Mouse (Mus musculus): ENCODE measurements around the gene Psma6. TPM values are rescaled to one million over a fixed set of nuclear protein-coding genes. Genes with fewer than 3 reads are reported as not detected.
"Not testable (repeated sequence)": the region's sequence is repeated elsewhere in the genome, so short reads cannot be mapped to it uniquely, and the experiment has no call there.

The Psma6 gene
- total RNA-seq, 2 experiments from 2014 or later: 140 to 155 TPM

DNA sequence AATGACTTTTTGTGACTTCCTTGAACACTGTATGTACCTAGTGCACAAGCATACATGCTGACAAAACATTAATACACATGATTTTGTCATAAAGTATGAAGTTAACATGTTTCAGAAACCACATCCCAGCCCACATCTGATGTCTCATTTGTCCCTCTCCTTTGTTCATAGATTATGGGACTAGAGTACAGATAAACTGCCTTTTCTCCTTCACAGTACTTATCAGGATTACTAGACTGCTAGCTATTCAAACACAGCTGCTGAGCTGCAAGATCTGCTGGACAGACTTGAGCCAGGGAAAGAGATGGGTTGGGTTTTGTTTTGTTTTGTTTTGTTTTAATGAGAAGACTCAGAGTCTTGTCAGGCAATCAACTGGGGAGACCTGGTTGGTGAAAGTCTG, 8.1 kb downstream of the Psma6 start:
- DNase-seq: no peak

DNA sequence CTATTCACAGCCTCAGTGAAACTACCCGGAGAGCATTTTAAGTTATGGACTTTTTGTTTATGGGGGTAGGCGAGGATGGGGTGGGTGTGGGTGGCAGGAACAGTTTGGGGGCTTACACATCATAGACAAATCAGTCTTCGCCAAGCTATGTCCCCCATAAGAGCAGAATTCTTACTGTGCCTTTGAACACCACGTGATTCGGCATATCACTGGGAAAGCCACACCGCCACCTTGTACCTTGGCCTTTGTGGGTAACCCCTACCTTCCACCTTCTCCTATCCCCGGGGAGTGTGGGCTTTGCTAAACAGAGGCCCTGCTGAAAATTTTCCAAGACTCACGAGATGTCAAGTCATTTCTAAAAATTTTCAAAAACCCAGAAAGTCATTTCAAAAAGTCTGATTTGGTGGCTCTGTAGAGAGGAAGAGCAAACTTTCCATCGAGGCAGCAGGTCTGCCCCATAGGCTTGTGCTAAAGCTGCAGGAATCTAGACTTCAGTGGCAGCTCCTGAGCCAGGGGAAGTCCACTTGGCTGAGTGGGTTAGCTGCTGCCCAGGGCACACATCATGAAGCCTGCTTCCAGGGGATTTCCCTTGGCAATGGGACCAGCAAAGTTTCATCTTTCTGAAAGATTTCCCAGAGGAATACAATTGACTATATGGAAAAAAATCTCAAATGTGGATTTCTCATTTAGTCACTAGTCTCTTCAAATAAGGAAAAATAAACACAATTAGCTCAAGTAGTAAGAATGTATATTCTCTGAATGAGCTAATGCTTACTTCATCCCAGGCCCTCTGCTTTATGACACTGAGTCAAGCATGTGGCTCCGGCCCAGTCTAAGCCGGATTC, 8.9 kb downstream of the Psma6 start:
- no peak for DNase-seq

DNA sequence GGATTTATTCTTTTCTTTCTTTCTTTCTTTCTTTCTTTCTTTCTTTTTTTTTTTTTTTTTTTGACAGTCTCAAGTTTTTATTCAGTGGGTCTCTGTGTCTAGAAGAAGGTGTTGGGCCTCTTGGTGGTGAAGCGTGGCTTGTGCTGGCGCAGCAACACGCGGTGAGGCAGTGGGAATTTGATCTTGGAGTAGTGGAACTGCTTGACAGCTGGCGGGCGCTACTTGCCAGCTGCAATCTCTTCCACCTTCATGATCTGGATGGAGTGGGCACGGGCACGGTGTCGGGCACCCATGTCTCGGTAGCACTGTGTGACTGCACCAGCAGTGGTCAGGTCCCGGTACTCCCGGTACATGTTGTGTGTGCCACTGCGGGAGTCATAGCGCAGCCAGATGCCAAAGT, 11.6 kb downstream of the Psma6 start:
- DNase-seq: not testable (repeated sequence)

DNA sequence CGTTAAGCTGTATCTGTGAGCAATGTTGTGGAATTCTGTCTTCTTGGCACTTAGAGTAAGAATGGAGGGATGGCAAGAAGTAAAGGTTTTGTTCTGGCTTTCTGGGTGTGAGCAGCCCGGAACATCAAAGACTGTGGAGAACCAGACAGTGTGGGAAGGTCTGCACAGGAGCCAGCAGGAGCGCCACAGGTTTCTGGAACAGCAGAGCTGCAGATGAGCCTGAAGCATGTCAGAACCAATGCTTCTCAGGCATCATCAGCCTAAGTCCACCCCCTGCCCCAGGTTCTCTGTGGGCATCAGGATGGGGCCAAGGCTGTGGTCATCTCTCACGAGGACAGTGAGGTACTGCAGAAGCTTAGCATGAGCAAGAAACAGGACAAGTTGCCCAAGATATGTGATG, 12.5 kb downstream of the Psma6 start:
- DNase-seq: no peak

DNA sequence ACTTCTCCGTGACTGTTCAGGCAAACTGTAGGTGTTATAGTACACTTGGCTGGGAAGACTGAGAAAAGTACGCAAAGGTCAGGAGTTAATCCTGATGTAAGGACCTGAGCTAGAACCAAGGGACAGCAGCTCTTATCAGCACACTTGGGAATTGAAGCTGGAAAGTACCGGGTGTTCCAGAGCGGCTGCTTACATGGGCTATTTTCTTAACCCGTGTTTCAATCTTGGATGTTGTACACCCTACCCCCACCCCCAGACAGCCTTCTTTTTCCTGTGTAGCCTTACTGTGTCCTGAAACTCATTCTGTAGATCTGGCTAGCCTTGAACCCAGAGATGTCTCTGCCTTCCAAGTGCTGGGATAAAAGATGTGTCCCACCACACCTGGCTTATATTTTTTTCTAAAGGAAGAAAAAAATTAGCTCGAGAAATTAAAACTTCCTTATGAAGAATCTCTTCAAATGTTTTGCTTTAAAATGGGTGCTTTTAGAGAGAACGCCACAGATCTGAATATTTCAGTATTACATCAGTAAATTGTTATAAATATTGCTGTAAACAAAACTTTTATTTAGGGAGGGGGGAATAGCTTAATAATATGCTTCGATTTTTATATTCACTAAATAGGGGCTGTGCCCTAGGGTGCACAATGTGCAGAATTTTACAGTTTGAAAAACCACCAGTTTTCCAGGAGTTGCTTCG, 13.7 kb downstream of the Psma6 start:
- DNase-seq: no peak

DNA sequence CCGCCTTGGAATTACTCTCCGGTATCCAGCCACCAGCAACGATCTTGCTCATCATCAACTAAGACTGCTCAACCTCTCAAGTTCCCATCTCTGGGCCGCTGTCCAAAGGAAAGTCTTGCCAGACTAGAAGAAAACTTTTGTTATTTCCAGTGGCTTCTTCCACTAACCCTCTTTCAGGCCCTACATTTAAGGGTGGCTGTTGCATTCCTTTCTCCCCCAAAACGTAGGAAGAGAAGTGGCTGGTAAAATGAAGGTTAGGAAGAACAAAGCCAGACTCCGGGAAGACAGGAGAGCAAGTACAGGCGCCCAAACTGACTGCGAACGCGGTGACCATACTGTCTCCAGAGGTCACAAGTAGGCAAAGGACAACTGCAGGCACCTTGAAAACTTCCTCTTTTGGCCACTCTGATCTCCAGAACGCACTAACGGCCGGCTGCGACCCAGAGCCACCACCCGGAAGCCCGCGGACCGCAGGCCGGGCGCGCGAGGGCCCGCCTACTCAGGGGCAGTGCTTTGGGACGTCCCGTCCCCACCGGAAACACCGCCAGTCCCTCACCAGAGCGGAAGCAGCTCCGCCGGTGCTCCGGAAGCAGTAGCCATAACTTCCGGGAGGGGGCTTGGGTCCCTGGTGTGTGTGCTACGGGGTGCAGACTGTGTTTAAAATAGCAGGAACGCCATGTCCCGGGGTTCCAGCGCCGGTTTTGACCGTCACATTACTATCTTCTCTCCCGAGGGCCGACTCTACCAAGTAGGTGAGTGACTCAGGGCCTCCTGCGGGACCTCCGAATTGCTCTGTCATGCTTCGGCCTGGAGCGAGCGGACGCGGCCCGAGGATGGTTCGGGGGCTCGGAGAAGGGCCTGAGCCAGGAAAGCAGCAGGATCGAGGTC, 14.5 kb downstream of the Psma6 start:
- DNase-seq: peak; percentile 92

DNA sequence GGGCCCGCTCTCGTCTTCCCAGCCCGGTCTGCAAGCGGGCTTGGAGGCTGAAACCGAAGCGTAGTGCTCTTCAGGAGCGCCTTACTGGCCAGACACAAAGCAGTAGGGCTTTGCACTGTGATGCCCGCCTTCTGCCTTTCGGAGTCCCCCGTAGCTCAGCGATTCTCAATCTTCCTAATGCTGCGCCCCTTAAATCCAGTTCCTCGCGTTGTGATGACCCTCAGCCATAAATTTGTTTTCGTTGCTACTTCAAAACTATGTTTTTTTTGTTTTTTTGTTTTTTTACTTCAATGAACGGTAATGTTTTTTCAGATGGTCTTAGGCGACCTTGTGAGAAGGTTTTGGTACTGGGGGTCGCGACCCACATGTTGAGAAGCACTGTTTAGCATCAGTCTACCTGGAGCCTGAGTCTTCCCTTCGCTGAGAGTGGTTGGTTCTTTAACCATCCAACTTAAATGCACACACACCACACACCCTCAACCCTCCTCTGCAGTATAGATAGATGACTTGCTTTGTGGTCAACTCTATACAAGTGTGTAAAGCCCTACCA, 15.2 kb downstream of the Psma6 start:
- no peak for DNase-seq

DNA sequence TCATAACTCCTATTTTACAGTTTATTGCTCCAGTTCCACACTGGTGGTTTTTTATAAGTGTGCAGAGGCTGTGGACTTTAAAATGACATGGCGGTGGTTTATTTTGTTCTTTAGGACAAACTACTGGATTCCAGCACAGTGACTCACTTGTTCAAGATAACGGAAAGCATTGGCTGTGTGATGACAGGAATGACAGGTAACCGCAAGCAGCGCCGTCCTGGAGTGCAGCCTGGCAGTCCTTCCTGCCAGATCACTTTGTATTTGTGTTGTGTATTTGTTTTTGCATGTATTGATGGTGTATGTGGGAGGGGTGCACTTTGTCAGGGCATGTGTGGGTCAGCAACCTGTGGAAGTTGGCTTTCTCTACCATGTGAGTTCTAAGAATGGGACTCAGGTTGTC, 23.9 kb downstream of the Psma6 start:
- no peak for DNase-seq

DNA sequence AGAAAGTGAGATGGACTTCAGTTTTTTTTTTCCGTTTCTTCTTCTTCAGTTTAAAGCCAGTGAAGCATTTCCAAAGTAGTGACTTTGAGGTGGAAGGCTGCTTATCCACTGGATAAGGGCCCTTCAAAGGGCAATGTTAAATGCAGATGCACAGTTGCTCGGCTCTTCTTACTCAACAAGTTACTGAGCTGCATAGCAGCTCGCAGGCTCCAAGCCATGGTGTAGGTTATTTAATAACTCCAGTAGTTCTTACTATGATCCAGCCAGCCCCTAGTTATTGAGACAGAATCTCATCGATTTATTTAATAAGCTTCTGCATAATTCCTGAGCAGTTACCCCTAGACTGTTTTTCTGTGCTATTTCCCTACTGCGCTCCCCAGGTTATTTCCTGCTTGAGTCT, 31.2 kb downstream of the Psma6 start:
- no peak for DNase-seq

DNA sequence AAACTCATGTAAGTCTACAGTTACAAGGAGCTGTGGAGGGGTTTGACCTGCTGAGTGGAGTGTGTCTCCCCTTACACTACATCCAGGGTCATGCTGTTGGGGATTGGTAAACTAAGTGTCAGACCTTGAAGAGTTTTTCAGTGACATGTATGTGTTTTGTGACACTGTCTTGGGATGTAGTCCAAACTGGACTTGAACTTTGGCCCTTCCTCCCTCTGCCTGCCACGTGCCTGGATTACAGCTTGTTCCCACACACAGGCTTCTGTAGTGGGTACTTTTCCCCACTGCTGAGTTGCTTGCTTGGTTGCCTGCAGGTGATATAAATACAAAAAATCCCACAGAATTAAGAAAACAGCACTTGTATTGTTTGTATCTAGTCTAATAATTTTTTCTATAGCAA, 31.7 kb downstream of the Psma6 start:
- DNase-seq: no peak

DNA sequence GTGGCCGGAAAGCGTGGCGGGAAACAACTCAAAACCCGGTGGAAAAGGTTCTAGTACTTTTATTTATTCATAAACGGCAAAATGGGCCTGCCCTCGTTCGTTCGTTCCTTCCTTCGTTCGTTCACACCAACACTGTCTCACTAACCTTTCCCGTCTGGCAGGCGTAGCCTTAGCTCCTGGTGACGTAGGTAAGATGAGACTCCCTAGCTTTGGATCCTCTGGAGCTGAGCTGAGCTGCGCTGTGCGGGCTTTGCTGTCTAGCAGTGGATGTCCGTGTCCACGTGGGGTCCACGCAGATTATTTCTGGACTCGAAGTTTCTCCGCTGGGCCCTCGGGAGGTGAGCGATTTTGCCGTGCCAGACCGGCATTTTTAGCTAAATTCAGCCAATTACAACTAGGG, 36.2 kb downstream of the Psma6 start:
- no peak for DNase-seq

DNA sequence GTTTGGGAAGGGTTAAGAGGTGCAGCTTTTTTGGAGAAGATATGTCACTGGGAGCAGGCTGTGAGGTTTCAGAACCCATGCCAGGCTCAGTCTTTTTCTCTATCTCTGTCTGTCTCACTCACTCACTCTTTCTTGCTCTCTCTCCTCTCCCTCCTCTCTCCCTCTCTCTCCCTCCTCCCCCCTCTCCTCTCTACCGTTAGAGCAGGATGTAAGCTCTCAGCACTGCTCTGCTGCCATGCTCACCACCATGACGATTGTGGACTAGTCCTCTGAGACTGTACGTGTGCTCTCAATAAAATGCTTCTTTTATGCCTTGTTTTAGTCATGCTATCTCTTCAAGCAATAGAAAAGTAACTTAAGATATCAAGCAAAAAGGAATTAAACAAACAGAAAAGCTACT, 38.0 kb downstream of the Psma6 start:
- DNase-seq: no peak

DNA sequence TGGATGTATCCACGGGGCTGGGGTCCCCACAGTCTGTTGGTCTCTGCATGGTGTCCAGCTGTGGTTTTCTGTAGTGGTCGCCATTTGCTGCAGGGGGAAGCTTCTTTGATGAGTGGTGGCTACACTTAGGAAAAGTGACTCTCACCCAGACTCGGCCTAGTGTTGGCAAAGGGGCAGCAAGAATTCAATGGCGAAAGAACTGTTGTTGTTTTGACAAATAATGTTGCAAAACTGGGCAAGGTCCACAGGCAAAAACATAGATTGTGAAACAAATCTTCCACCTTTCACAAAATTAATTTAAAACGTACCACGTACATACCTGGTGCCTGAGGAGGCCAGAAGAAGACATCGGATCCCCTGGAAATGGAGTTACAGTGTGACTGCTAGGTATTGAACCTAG, 42.3 kb downstream of the Psma6 start:
- no peak for DNase-seq

DNA sequence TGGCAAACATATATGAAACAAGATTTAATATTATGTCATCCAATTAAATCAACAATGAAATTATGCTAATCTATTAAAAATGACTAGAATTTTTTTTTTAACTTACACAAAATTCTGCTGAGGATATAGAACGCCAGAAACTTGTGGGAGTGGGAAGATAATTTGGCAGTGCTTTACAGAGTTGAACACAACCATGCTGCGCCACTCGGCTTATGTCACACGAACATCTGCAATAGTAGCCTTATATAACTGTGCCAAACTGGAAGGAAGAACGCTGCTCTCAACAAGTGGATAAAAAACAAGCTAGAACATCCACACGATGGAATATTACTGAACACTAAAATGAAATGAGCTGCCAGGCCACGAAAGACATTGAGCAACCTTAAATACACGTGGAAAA, 45.2 kb downstream of the Psma6 start:
- DNase-seq: no peak

DNA sequence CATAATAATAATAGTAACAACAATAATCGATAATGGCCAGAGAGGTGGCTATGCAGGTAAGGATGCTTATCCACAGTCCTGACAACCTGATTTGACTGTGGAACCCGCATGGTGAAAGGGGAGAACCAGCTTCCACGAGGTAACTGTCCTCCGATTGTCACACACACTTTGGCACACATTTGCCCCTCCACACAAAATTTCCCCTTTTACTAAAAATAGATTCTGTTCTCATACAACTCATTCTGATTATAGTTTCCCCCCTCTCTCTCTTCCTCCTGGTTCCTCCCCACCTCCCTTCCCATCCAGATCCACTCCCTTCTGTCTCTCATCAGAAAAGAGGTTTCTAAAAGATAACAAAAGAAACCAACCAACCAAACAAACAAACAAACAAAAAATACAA, 45.9 kb downstream of the Psma6 start:
- DNase-seq: no peak

DNA sequence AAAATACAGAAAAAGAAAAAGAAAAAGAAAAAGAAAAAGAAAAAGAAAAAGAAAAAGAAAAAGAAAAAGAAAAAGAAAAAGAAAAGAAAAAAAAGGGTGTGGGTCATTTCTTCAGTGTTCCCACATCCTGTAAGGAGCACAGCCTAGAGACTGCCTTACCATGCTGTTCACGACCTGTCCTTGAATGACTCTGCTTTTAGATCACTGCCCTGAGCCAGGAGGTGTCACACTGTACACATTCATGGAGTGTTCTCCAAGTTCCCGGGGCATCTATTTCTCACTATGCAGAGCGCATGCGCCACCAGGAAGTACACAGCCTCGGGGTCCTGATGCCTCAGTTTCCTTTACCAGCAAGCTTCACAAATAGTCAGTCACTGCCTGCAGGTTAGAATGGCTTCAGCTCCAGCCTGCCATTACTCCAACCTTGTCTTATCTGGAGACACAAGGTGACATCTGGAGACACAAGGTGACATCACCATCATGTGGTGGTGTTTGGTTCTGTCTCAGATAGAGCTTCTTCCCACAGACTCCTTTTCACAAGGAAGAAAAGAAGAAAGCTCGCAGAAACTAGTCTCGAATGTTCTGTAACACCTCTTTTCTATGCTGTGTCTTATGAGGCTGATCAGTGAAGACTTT, 48.4 kb downstream of the Psma6 start:
- DNase-seq: no peak

DNA sequence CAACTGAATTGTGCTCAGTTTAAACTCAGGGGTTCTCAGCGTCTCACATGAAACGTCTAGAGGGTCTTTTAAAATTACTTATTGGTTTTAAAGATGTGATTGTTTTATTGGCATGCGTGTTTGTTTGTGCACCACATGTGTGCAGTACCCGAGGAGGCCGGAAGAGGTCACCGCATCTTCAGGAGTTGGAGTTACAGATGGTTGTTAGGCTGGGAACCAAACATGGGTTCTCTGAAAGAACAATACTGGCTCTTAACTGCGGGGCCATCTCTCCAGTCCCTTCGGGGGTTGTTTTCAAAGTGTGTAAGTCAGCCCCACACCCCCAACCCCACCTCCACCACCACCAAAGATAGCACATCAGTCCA, 48.9 kb downstream of the Psma6 start:
- no peak for DNase-seq

DNA sequence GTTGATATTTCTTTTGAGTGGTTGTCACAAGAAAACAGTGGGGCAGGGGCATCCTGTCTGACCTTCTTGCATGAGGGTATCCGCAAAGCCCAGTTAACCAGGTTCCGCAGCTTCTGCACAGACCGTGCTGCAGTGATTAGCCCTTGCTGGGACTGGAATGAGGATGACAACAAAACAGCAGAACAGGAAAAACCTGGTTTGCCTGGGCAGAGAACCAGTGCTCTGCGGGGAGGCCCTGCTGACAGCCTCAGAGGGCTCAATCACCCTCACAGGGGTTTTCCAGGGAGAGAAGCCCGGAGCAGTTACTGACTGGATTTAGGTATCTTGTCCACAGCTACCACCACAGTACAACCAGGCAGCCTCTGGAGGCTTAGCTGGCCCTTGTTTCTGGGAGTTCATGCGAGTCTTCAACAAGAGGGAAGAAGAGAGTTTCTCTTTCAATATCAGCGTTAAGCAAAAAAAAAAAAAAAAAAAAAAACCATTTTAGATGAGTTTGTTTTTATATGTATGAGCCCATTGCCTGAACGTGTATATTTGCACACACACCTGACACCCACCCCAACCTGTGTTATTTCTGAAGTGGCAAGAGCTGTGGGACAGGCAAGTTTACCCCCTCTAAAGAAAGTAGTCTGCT, 49.9 kb downstream of the Psma6 start:
- no peak for DNase-seq

DNA sequence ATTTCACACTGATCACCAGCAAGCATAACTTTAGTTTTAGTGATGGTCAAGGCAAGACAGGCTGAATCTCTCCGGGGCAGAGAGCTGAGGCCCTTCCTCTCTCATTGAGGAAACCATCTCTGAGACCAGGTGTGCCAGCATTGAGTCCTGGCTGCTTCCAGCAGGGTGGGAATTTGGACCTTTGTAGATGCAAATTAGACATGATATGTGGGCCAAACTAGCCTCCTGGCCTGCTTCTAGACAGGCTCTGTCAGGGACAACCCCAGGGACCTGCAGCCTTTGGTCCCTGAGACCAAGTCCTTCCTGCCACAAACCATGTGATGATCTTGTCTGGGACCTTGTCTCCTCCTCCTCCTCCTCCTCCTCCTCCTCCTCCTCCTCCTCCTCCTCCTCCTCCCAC, 51.1 kb downstream of the Psma6 start:
- DNase-seq: no peak

DNA sequence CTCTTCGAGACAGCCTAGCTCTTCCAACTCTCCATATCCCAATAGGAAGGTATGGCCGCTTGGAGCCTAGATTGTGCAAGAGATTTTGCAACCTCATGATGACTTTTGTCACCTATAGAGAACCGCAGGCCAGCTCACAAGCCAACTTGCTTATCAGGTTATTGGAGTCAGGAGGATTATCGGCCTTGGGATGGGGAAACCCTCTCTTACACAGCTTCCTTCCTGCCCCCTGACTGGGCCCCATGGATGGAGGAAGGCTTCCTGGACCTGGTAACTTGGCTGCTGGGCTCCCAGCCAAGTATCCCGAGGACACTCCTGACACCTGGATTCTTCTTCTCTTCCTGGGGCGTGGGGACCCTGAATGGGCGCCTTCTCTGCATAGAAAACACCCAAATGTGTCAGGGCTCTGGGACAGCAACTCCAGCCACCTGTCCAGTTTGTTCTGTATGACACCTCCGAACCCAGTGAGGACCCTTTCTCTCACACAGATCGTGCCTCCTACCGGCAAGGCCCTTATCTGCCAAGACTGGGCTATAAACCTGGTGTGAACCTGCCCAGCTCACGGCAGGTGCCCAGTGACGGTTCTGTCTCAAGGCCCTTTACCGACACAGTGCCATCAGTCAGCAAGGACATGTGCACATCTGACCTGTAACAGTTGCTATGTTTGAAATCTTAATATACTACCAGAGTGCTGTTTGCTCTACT, 53.3 kb downstream of the Psma6 start:
- no peak for DNase-seq

DNA sequence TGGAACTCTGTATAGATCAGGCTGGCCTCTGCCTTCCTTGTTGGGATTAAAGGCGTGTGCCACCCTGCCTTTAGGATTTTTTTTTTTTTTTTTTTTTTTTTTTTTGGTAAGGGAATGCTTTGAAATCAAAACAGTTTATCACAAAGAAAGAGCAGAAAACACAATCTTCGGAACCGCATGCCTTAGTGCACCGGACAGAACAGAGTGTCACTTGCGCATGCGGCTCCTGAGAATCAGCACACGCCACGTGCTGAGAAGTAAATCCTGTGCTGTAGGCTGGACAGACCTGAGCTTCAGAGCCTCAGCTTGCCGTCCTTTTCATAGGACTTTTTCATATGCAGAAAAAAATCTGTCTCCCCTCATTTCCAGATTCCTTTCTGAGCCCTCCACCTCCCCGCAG, 54.0 kb downstream of the Psma6 start:
- no peak for DNase-seq
